Mouse (Mus musculus) myocyte (in vitro differentiated cells): ENCODE data around the gene Snu13. TPM values are rescaled to one million over a fixed set of nuclear protein-coding genes. Genes with fewer than 3 reads are reported as not detected.

Source experiments
- H3K27me3 ChIP-seq: one replicate; pipeline ENCODE4 v1.6.1; 2011; ENCODE audit not compliant: control insufficient read depth, insufficient read depth, insufficient read length
- H3K36me3 ChIP-seq: one replicate; pipeline ENCODE4 v1.6.1; 2011; ENCODE audit not compliant: control insufficient read depth, insufficient read depth
- H3K4me2 ChIP-seq: one replicate; pipeline ENCODE4 v1.6.1; 2011; ENCODE audit warnings: low read depth, control low read depth
- H3K4me3 ChIP-seq: one replicate; pipeline ENCODE4 v1.5.1; 2011; ENCODE audit warnings: mild to moderate bottlenecking, control low read depth, moderate library complexity
- H3K79me2 ChIP-seq: one replicate; pipeline ENCODE4 v1.6.1; 2011; ENCODE audit not compliant: control insufficient read depth, insufficient read depth
- H3ac ChIP-seq: one replicate; pipeline ENCODE4 v1.6.1; 2011; ENCODE audit not compliant: control insufficient read depth, insufficient read length
- CEBPB ChIP-seq: IDR thresholded peaks from 2 replicates; pipeline ENCODE4 v1.6.1; 2011; ENCODE audit warnings: mild to moderate bottlenecking, moderate library complexity; ENCODE audit not compliant: poor library complexity, insufficient read depth, severe bottlenecking
- E2F4 ChIP-seq: IDR thresholded peaks from one replicate; pipeline ENCODE4 v1.6.1; 2011; ENCODE audit warnings: mild to moderate bottlenecking, control low read depth, moderate library complexity; ENCODE audit not compliant: insufficient read depth
- MAX ChIP-seq: IDR thresholded peaks from one replicate; pipeline ENCODE4 v1.6.1; 2011; ENCODE audit warnings: low read depth, mild to moderate bottlenecking, control low read depth
- MYOD1 ChIP-seq, 3 experiments: IDR thresholded peaks; one replicate each; pipeline ENCODE4 v1.6.1; 2011; ENCODE audit warnings: control low read depth in 2 of 3, low read depth in 2 of 3, mild to moderate bottlenecking in 2 of 3, moderate library complexity in 1 of 3; ENCODE audit not compliant: insufficient read length in 2 of 3, control insufficient read depth in 1 of 3
- MYOG ChIP-seq, 3 experiments: IDR thresholded peaks; one replicate each; pipeline ENCODE4 v1.6.1; 2011; ENCODE audit warnings: control low read depth in 2 of 3, low read depth in 2 of 3, mild to moderate bottlenecking in 2 of 3; ENCODE audit not compliant: insufficient read length in 2 of 3, control insufficient read depth in 1 of 3, insufficient read depth in 1 of 3
- POLR2A ChIP-seq: IDR thresholded peaks from one replicate; pipeline ENCODE4 v1.6.1; 2011; ENCODE audit warnings: low read depth, mild to moderate bottlenecking, control low read depth, moderate library complexity; ENCODE audit not compliant: insufficient read length
- POLR2AphosphoS2 ChIP-seq: IDR thresholded peaks from one replicate; pipeline ENCODE4 v1.6.1; 2011; ENCODE audit warnings: low read depth, control low read depth; ENCODE audit not compliant: insufficient read length
- REST ChIP-seq: IDR thresholded peaks from one replicate; pipeline ENCODE4 v1.6.1; 2011; ENCODE audit warnings: mild to moderate bottlenecking, control low read depth, moderate library complexity; ENCODE audit not compliant: insufficient read depth, insufficient read length
- SRF ChIP-seq: IDR thresholded peaks from one replicate; pipeline ENCODE4 v1.6.1; 2011; ENCODE audit warnings: low read depth; ENCODE audit not compliant: control insufficient read depth, insufficient read length
- TCF12 ChIP-seq: IDR thresholded peaks from one replicate; pipeline ENCODE4 v1.6.1; 2011; ENCODE audit warnings: mild to moderate bottlenecking, control low read depth; ENCODE audit not compliant: poor library complexity, insufficient read depth, severe bottlenecking
- TCF3 ChIP-seq: IDR thresholded peaks from one replicate; pipeline ENCODE4 v1.6.1; 2011; ENCODE audit warnings: low read depth, control low read depth; ENCODE audit not compliant: insufficient read length
- USF1 ChIP-seq: IDR thresholded peaks from one replicate; pipeline ENCODE4 v1.6.1; 2011; ENCODE audit warnings: low read depth, mild to moderate bottlenecking, control low read depth, moderate library complexity
- polyA plus RNA-seq: library from polyadenylated mRNA; unstranded; fragments of >200 nt; fragmentation: generic; extraction: Trizol; gene quantifications from one replicate; pipeline ENCODE4 v1.2.1, GENCODE M21; 2012; ENCODE audit warnings: missing spikeins

Snu13 gene
- polyA plus RNA-seq, 1 experiment, result 129 TPM

DNA sequence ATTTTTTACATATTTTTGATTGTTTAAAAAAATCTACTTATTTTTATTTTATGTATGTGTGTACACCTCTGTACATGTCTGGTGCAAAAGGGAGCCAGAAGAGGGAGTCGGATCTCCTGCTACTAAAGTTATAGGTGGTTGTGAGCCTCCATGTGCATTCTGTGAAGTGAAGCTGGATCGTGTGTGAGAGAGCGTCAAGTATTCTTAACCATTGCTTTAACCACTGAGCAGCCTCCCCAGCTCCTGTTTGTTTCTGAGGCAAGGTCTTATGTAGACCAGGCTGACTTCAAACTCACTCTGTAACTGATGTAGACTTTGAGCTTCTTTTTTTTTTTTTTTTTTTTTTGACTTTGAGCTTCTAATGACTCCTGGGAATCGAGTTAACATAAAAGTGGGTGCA is 29.9 kb downstream of the Snu13 start:
- H3ac ChIP-seq, result no peak overlapping the region
- H3K27me3 ChIP-seq, result no peaks in the 10 kb centered on the region
- H3K4me2 ChIP-seq, result no peak overlapping the region
- peaks cover 19% of the 10 kb centered on the region for H3K36me3 ChIP-seq
- TF ChIP-seq TCF12 (no peak), REST (no peak), POLR2AphosphoS2 (no peak)
- H3K4me3 ChIP-seq, result peak overlapping the region; percentile 80
- peaks cover 24% of the 10 kb centered on the region for H3K79me2 ChIP-seq

DNA sequence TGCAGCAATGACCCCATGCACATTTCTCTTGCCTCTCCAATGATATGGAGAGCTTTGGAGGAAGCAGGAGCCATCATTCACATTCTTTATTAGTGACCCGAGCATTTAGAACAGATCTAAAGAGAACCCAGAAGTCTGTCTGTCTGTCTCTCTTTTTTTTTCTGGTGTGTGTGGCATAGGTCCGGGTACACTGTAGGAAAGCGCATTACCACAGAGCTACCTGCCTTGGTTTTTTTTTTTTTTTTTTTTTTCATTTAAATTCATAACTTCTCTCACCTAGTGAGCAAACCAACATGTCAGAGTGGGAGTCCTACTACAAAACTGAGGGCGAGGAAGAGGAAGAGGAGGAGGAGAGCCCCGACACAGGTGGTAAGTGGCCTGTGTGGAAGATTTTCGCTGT is 30.6 kb downstream of the Snu13 start:
- peaks cover 14% of the 10 kb centered on the region for H3K36me3 ChIP-seq
- H3K79me2 ChIP-seq, result peaks cover 24% of the 10 kb centered on the region
- H3K4me3 ChIP-seq, result peak overlapping the region; percentile 80
- no peaks in the 10 kb centered on the region for H3K27me3 ChIP-seq
- peak overlapping the region; percentile 58 for H3ac ChIP-seq
- no peak for TF ChIP-seq SRF
- no peak for TF ChIP-seq POLR2AphosphoS2
- no peak for TF ChIP-seq MYOD1 (IDR thresholded peaks at IDR 0.05; ENCODE audit: control insufficient read depth in 1 of 3, insufficient read length in 2 of 3, low read depth in 2 of 3)
- no peak for TF ChIP-seq CEBPB
- no peak for TF ChIP-seq POLR2A
- TF ChIP-seq MYOG (IDR thresholded peaks at IDR 0.05; ENCODE audit: control insufficient read depth in 1 of 3, insufficient read depth in 1 of 3, insufficient read length in 2 of 3, low read depth in 2 of 3), result no peak
- no peak for TF ChIP-seq TCF3
- no peak for TF ChIP-seq USF1
- no peak for TF ChIP-seq REST
- TF ChIP-seq TCF12, result no peak
- no peak for TF ChIP-seq E2F4
- TF ChIP-seq MAX, result no peak
- H3K4me2 ChIP-seq, result peak overlapping the region; percentile 97

DNA sequence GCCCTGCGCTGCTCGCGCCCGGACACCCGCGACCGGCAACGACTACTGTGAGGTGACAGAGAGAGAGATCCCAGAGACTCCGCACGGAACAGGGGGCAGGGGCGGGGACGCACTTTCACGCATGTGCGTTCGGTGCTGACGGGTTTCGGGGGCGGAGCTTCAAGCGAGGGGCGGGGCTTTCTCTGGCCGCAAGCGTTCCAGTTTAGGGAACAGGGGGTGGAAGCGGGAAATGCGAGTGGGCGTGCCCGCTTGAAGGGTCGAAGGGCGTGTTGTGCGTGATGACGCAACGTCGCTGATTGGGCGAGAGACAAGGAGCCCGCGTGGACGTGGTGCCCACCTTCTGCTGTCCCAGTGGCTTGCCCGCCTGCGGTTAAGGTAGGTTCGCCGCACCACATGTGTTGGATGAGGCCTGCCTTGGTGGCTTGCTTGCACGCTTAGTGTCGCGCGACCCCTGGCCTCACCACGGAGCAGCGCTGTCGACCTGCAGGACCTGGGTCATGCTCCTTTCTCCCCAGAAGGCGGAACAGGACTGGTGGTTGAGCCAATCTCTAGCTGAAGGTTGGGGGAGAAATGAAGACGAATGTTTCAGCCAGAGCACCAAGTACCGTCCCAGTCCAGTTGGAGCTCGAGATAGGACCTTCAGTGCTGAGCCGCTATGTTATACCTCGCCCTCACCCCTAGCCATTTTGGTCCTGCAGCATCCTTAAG is 31.1 kb downstream of the Snu13 start:
- Histone ChIP-seq H3K79me2 (peaks cover 24% of the 10 kb centered on the region), H3K4me2 (peak overlapping the region; percentile 97), H3K4me3 (peak overlapping the region; percentile 80), H3K27me3 (no peaks in the 10 kb centered on the region), H3ac (peak overlapping the region; percentile 58), H3K36me3 (peaks cover 11% of the 10 kb centered on the region)
- TF ChIP-seq SRF, result peak; percentile 92
- TF ChIP-seq CEBPB, result peak; percentile 86
- TF ChIP-seq MAX, result no peak
- TF ChIP-seq MYOG (IDR thresholded peaks at IDR 0.05; ENCODE audit: control insufficient read depth in 1 of 3, insufficient read depth in 1 of 3, insufficient read length in 2 of 3, low read depth in 2 of 3), result peak in 1 of 3 experiments; percentile 38
- TF ChIP-seq TCF12, result no peak
- no peak for TF ChIP-seq TCF3
- no peak for TF ChIP-seq USF1
- TF ChIP-seq POLR2AphosphoS2, result peak; percentile 99
- TF ChIP-seq POLR2A, result peak; percentile 97
- peak; percentile 64 for TF ChIP-seq E2F4
- TF ChIP-seq REST, result peak; percentile 34
- TF ChIP-seq MYOD1 (IDR thresholded peaks at IDR 0.05; ENCODE audit: control insufficient read depth in 1 of 3, insufficient read length in 2 of 3, low read depth in 2 of 3), result peak in 2 of 3 experiments; percentile 19 to 59

DNA sequence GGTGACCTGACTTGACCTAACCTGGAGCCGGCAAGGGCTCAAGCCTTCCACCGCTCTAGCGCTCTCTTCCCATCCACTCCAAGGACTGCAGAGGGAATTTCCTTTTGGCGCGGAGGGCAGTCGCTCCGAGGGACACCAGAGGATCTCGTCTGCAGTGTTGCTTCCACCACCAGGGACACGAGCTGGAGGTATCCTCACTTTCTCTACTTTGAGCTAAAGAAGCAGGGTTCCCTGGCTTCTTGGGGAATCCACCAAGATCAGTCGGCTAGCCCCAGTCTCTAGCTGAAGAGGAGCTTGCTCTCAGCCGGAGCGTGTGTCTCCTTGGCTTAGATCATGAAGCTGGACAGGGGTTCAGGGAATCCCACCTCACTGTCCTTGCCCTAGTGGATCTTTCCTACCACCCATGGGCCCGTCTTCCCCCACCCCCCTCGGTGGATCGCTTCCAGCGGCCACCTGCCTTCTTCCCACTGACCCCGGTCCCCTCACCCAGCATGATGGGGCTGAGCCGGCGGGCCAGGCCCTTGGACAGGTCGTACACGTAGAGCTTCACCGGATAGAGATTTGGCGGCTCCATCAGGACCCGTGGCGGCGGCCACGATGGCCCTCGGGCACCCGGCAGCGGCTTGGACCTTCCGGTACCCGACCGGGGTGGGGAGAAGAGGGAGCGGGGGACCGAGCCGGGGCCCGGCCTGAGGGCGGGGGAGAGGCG is 31.9 kb downstream of the Snu13 start:
- no peaks in the 10 kb centered on the region for H3K27me3 ChIP-seq
- TF ChIP-seq SRF (peak; percentile 52), USF1 (no peak)
- H3K4me3 ChIP-seq, result peak overlapping the region; percentile 80
- H3K36me3 ChIP-seq, result peaks cover 4% of the 10 kb centered on the region
- peak overlapping the region; percentile 58 for H3ac ChIP-seq
- H3K79me2 ChIP-seq, result peaks cover 28% of the 10 kb centered on the region
- H3K4me2 ChIP-seq, result peak overlapping the region; percentile 85

DNA sequence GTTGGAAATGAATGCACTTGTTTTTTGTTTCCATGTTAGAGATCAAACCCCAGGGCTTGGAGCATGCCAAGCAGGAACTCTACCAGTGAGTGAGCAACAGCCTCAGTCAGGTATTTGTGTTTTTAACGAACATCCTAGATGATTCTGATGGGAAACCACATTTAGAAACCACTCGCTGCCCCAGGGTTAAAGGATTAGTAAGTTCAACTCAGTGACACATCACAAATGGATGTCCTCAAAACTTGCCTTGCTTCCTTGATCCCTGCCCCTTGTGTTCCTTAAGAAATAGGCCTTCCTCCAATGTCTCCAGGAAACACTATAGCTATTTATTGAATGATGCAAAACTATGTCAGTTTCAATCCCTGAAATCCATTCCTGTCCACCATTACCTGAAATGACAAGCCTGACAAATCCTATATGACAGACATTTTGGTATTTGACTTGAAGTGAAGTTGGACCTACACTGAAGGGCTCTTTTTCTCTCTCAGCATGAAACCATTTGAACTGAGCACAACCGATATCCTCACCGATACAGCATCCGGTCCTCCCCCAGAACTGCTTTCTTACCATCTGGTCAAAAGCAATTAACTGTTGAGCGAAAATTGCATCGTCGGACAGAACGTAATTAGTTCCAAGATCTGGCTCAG is 32.5 kb downstream of the Snu13 start:
- no peaks in the 10 kb centered on the region for H3K27me3 ChIP-seq
- peak overlapping the region; percentile 58 for H3ac ChIP-seq
- H3K36me3 ChIP-seq, result peaks cover 4% of the 10 kb centered on the region
- H3K79me2 ChIP-seq, result peaks cover 34% of the 10 kb centered on the region
- H3K4me3 ChIP-seq, result peak overlapping the region; percentile 80
- no peak for TF ChIP-seq MYOD1 (IDR thresholded peaks at IDR 0.05; ENCODE audit: control insufficient read depth in 1 of 3, insufficient read length in 2 of 3, low read depth in 2 of 3)
- peak; percentile 7 for TF ChIP-seq POLR2AphosphoS2
- H3K4me2 ChIP-seq, result peak overlapping the region; percentile 85
